Mouse (Mus musculus) adrenal gland (tissue): ENCODE data around the gene Prpf39.

Experiments used
- intact Hi-C: fragments of 180-260 bp; cut with DNase I; formaldehyde crosslinking; loops from one replicate; pipeline ENCODE4 v1.15.1; 2025

The Prpf39 gene

GRCm38 (mm10) chr12:65112811-65113210, 76.7 kb downstream of the Prpf39 start:
- intact Hi-C loops, result no loop called here
